Comparison of ENCODE assay signal across 10 mouse cellular contexts in the genomic region with DNA sequence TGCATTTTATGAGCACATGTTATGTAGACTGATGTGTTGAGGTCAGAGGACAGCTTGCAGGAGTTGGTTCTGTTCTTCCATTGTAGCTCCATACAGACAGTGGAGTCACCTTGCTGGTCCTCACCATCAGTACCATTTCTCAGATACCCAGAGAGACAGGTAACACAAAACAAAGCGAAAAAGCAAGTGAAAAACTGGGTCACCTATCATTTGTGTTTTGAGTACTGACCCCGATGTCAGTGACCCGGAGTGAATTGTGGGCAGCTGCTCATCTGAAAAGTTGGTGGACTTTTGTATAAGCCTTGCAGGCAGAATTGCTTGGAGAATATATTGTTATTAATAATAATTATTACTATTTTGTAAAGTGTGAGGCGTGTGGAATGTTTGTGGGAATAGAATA. TPM values are rescaled to one million over a fixed set of nuclear protein-coding genes. Genes with fewer than 3 reads are reported as not detected.
DNase-seq lines count a peak whose midpoint lies in the region; ATAC-seq lines count a peak whose summit lies in the region.
"Had no signal": no experiment of that assay in that cellular context is flagged by ENCODE, and none has a peak within 500 bp of the region (broad histone marks: within the 10 kb centered on the region; RNA-seq: fewer than 3 reads in every experiment).

No protein-coding gene starts in this region.

- H3K27ac ChIP-seq in heart, embryonic 11.5 days (ENCODE audit: low read depth, low read length), result peak overlapping the region; percentile 69
- peak overlapping the region; percentile 56 for H3K27ac ChIP-seq in neural tube, embryonic 11.5 days (ENCODE audit: low read depth, low read length)
- H3K27ac ChIP-seq in midbrain, embryonic 12.5 days (replicated peaks), result peak overlapping the region; percentile 84
- H3K27ac ChIP-seq: embryonic facial prominence, embryonic 15.5 days; limb, embryonic 13.5 days had no signal

- no peak for ATAC-seq in heart, embryonic 11.5 days (replicated peaks; ENCODE audit: insufficient number of reproducible peaks, low FRiP score, low TSS enrichment)
- ATAC-seq in neural tube, embryonic 11.5 days (ENCODE audit: insufficient read depth, low FRiP score, low TSS enrichment), result no peak
- no peak for ATAC-seq in midbrain, embryonic 12.5 days (ENCODE audit: low FRiP score, low read depth)

- H3K36me3 ChIP-seq in heart, embryonic 11.5 days (ENCODE audit: control insufficient read depth, insufficient read depth, low read length), result no peaks in the 10 kb centered on the region
- no peaks in the 10 kb centered on the region for H3K36me3 ChIP-seq in neural tube, embryonic 11.5 days (ENCODE audit: control insufficient read depth, insufficient read depth, low read length)
- H3K36me3 ChIP-seq in midbrain, embryonic 12.5 days, result no peaks in the 10 kb centered on the region
- H3K36me3 ChIP-seq: embryonic facial prominence, embryonic 15.5 days; limb, embryonic 13.5 days had no signal

- no peak overlapping the region for H3K4me3 ChIP-seq in heart, embryonic 11.5 days (ENCODE audit: low read depth, low read length)
- H3K4me3 ChIP-seq in neural tube, embryonic 11.5 days (ENCODE audit: low read depth, low read length), result no peak overlapping the region
- H3K4me3 ChIP-seq in midbrain, embryonic 12.5 days, result no peak overlapping the region
- H3K4me3 ChIP-seq: embryonic facial prominence, embryonic 15.5 days; limb, embryonic 13.5 days had no signal

- 82% methylated on average over 4 of the region's 4 CpGs for WGBS in heart, embryonic 11.5 days (ENCODE audit: insufficient replicate concordance)
- WGBS in neural tube, embryonic 11.5 days, result 66% methylated on average over 4 of the region's 4 CpGs
- 60% methylated on average over 4 of the region's 4 CpGs for WGBS in midbrain, embryonic 12.5 days

- no peaks in the 10 kb centered on the region for H3K9me3 ChIP-seq in heart, embryonic 11.5 days (replicated peaks; ENCODE audit: control insufficient read depth, low read length)
- no peaks in the 10 kb centered on the region for H3K9me3 ChIP-seq in neural tube, embryonic 11.5 days (ENCODE audit: control insufficient read depth, low read length)
- H3K9me3 ChIP-seq in midbrain, embryonic 12.5 days, result no peaks in the 10 kb centered on the region
- H3K9me3 ChIP-seq: embryonic facial prominence, embryonic 15.5 days; limb, embryonic 13.5 days had no signal

- H3K9ac ChIP-seq in heart, embryonic 11.5 days (ENCODE audit: low read depth, low read length), result no peak overlapping the region
- H3K9ac ChIP-seq in neural tube, embryonic 11.5 days (ENCODE audit: low read length), result no peak overlapping the region
- no peak overlapping the region for H3K9ac ChIP-seq in midbrain, embryonic 12.5 days (replicated peaks)
- H3K9ac ChIP-seq: embryonic facial prominence, embryonic 15.5 days; limb, embryonic 13.5 days had no signal

- DNase-seq in heart, adult 9 months (ENCODE audit: low spot score in 2 of 2), result no peak
- DNase-seq in neural tube, embryonic 11.5 days (ENCODE audit: low spot score), result no peak
- no peak for DNase-seq in neural tube, embryonic 10.5 days (ENCODE audit: extremely low spot score, low spot score)
- DNase-seq in kidney, adult 8-10 months, result no peak
- DNase-seq in embryo, embryonic 10.5 days (ENCODE audit: low spot score), result no peak
- DNase-seq in testis, postnatal 10 days (ENCODE audit: low spot score), result no peak

- H3K27me3 ChIP-seq in heart, embryonic 11.5 days (ENCODE audit: control insufficient read depth, insufficient read depth, low read length), result no peaks in the 10 kb centered on the region
- no peaks in the 10 kb centered on the region for H3K27me3 ChIP-seq in neural tube, embryonic 11.5 days (ENCODE audit: control insufficient read depth, insufficient read depth, low read length)
- no peaks in the 10 kb centered on the region for H3K27me3 ChIP-seq in midbrain, embryonic 12.5 days
- H3K27me3 ChIP-seq: embryonic facial prominence, embryonic 15.5 days; limb, embryonic 13.5 days had no signal

- H3K4me1 ChIP-seq in heart, embryonic 11.5 days (ENCODE audit: control insufficient read depth, insufficient read depth, low read length), result peaks cover 51% of the 10 kb centered on the region
- H3K4me1 ChIP-seq in neural tube, embryonic 11.5 days (ENCODE audit: control insufficient read depth, insufficient read depth, low read length), result peaks cover 22% of the 10 kb centered on the region
- H3K4me1 ChIP-seq in midbrain, embryonic 12.5 days, result peaks cover 63% of the 10 kb centered on the region

- H3K4me2 ChIP-seq in heart, embryonic 11.5 days, result no peak overlapping the region
- no peak overlapping the region for H3K4me2 ChIP-seq in neural tube, embryonic 11.5 days (ENCODE audit: low read depth)
- 0 out of 2 replicates have a peak overlapping the region, but pooled peaks have one; percentile 12 for H3K4me2 ChIP-seq in midbrain, embryonic 12.5 days (replicated peaks)
- H3K4me2 ChIP-seq: embryonic facial prominence, embryonic 15.5 days; limb, embryonic 13.5 days had no signal

RNA-seq across cellular contexts. Expression of gene Phlpp1, which starts 27.6 kb away (rescaled TPM):
- polyA plus RNA-seq in heart, embryonic 11.5 days (2014; fragmentation: Nextera tagmentation; extraction: Ambion mirVana), result 4.0 and 4.5 TPM in 2 replicates
- polyA plus RNA-seq in neural tube, embryonic 11.5 days (2014; fragmentation: Nextera tagmentation; extraction: Ambion mirVana), result 6.5 and 6.6 TPM in 2 replicates
- 8.2 and 8.6 TPM in 2 replicates for polyA plus RNA-seq in midbrain, embryonic 12.5 days (2016; fragmentation: Nextera tagmentation; extraction: Ambion mirVana)
